Mouse (Mus musculus): ENCODE results near the gene Lilra6.

GRCm38 (mm10) chr7:3962017-3962416 lies 46.7 kb upstream of the Lilra6 start:
- TF ChIP-seq CTCF (IDR thresholded peaks at IDR 0.05; ENCODE audit: low read depth) (no peak), EP300 (optimal IDR thresholded peaks at IDR 0.05) (no peak)

Measured in stomach, postnatal 0 days (tissue).